Mouse (Mus musculus) NIH3T3 (cell line): ENCODE measurements around the gene Arhgef2.

Experiments used
- DNase-seq: peaks from one replicate; pipeline ENCODE4 v3.0.0-alpha.2; 2012; ENCODE audit warnings: low read depth

Arhgef2 gene

GRCm38 (mm10) chr3:88621537-88622112, 15.9 kb downstream of the Arhgef2 start:
- peak; percentile 82 for DNase-seq

DNA sequence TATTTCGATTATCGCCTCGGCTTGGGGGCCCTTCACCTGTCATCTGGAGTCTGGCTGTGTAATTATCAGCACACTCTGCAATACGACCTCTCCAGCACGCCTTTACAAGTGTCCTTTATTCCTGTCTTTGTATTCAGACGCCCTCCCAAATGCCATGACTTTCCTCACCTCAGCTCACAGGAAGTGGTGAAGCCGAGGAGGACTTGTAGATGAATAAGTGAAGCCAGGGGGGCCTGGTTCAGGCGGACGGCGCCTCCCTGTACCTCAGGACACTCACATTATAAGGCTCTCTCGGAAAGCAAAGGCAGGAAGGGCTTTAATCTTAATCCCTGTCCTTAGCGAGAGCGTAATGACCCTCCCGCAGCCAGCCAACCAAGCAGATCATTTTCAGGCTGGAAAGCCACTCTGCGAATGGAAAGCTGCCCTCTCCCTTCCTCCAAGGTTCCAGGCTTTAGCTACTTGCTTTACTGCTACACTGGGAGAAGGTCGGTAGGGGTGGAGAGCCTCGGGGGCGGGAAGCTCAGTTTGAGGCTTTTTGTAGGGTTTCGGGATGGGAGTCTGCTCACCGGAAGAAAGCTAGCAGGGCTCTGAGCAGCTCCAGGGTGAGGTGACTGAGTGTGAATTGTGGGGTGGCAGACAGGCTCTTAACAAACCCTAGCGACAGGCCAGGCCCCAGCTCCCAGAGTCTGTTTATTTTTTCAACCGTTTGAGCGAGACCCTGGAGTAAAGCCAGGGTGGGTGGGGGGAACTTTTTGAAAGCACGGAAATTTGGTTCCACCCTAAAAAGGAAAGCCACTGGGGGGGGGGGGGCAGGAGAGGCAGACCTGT, 16.6 kb downstream of the Arhgef2 start:
- peak; percentile 74 for DNase-seq

- DNase-seq: peak; percentile 65
Observed at GRCm38 (mm10) chr3:88622941-88623345, 17.2 kb downstream of the Arhgef2 start.

DNA sequence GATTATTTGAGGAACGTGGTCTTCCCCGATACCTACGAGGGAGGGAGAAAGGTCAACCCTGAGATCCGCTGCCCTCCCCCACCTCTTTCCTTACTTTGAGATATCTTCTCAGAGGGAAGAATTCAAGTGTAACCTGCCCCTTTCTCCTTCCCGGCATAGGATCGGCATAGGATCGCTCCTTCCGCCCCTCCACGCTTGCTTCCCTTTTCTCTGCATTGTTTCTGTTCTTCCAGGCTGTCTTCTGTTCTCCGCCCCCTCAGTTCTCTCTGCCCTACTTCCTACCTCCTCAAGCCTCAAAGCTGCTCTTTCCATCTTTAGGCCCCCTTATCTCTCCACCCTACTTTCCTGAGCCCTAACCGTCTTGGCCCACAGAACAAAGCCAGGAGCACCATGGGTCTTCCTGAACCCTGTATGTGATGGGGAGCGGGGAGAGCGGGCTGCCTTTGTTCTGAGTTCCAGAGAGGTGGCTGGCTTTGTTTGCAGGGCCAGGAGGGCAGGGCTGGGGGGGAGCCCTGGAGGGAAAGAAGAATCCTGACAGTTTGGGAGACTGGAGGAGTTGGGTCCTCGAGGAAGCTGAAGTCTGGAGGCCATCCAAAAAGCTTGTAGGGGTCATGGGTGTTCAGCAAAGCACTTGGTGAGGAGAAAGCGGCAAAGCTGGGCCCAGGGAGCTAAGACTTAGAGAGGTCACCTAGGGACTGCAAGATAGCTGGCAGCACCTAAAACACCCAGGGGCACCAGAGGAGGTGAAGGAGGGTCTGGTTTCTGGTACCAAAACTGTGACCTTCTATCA, 17.8 kb downstream of the Arhgef2 start:
- DNase-seq: peak; percentile 41

- DNase-seq: peak; percentile 27
Observed at GRCm38 (mm10) chr3:88624324-88624723, 18.6 kb downstream of the Arhgef2 start.

DNA sequence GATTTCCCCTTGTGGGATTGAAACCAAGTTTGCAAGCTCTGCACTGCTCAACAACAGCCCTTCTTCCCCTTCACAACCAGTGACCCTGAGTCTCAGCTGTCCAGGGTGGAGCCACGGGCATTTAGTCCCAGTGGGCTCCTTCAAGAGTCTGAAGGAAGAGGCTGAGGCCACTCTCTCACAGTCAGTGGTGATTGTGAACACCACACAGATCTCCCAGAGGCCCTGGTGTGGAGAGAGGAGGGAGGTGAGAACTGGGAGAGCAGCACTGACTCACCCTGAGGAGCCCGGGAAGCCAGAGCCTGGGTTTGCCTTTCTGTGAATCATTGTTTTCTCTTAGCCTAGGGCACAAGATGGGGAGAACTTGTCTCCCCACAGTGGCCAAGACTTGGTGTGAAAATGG, 19.2 kb downstream of the Arhgef2 start:
- peak; percentile 90 for DNase-seq

DNA sequence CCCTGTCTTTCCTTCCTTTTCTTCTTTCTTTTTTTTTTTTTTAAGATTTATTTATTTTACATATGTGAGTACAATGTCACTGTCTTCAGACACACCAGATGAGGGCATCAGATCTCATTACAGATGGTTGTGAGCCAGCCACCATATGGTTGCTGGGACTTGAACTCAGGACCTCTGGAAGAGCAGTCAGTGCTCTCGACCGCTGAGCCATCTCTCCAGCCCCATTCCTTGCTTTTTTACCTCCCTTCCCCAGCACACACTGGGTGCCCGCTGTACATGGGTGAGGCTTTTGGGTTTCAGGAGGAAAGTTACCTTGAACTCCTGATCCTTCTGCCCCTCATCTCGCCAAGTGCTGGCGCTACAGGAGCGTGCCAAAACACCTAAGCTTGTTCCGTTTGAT, 19.8 kb downstream of the Arhgef2 start:
- DNase-seq: no peak

GRCm38 (mm10) chr3:88626316-88626715, 20.6 kb downstream of the Arhgef2 start:
- no peak for DNase-seq

DNA sequence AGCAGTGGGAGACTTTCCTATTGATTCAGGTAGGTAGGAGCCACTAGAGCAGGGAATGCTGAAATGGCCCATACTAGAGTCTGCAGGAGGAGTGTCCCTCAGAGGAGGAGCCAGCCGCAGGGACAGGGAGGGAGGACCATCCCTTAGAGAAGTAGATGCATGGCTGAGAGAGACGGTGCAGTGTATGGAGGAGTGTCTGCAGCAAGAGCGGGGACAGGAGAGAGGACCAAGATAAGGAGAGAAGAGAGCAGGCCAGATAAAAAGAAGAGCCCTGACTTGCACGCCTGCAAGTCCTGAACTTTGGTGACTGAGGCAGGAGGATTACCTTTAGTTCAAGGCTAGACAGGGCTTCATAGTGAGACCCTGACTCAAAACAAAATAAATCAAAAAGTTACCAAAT, 21.3 kb downstream of the Arhgef2 start:
- no peak for DNase-seq

GRCm38 (mm10) chr3:88627535-88627934, 21.8 kb downstream of the Arhgef2 start:
- no peak for DNase-seq

- no peak for DNase-seq
Observed at GRCm38 (mm10) chr3:88628766-88629165, 23.0 kb downstream of the Arhgef2 start.

DNA sequence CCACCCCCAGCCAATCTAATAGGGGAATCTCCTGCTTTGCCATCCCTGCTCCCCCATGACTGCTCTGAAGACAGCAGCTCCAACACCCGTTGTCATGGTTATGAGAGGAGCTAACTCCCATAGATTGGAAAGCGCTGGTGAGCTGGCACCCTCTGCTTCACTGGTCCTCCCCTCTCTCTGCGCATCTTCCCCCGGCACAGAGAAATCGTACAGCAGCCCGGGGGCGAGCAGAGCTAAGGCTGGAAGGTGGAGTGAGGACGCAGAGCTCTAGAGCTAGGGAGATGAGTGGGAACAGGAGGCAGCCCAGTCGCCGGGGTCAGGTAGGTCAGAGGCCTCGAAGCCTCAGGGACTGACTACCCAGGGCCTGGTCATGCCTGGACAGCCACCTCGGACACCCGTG, 23.5 kb downstream of the Arhgef2 start:
- no peak for DNase-seq

GRCm38 (mm10) chr3:88630018-88630417, 24.3 kb downstream of the Arhgef2 start:
- DNase-seq: no peak

DNA sequence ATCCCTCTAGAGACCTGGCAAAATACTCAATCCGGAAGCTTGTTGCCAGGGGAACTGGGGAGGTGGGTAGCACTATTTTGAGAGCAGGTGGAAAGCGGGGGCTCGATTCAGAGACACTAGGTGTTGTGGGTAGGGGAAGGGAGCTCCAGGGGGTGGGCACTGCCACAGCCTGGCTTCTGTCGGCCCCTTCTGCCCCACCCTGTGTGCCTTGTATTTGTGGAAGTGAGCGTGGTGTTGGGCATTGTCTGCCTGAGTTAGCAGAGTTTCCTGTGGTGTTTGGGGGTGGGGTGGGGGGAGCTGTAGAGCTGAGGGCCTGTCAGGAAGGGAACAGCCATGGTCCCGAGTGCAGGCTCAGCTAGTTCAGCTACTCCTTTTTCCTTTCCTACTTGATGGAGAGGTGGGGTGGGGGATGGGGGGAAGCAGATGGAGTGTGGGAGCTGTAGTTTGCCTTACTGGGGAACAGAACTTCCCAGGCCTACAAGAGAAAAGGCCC, 25.1 kb downstream of the Arhgef2 start:
- DNase-seq: no peak

DNA sequence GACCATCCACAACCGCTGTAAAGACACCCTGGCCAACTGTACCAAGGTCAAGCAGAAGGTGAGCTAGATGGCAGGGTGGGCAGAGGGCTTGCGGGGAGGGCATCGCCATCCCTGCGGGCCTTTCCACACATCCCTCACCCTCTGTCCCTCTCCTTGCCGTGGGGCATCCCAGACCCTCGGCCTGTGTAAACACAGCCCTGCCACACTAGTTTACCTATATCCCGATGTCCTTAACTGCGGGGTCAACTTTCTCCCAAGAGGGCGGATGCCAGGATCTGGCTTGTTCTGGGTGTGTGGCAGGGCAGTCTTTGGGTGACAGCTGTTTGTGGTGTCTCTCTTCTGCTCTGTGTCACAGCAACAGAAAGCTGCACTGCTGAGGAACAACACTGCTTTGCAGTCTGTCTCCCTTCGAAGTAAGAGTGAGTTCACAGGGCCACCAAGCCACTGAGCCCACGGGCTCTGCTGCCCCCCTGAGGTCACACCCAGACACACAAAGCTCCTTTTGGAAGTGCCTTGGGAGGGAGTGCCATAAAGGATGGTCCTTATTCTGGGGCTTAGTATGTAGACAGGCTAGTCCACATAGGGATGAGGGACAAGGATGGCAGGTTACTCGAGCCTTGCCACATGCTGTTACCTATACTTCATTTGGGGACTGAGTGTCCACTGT, 26.3 kb downstream of the Arhgef2 start:
- peak; percentile 60 for DNase-seq

DNA sequence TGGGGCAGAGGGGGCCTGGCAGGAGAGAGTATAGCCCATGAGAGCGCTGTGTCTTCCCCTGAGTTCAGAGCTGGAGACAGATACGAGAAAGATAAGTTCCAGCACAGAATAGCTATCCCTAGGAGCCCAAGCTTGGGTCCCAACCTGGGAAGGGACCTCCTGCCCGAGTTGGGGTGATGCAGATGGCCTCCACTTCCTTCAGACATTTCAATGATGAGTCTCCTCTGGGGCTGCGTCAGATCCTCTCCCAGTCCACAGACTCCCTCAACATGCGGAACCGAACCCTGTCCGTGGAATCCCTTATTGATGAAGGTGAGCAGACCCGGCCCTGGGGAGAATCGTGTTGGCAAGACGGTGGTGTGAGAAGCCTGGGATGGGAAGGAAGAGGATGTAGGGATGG, 27.3 kb downstream of the Arhgef2 start:
- no peak for DNase-seq

GRCm38 (mm10) chr3:88635506-88636275, 29.9 kb downstream of the Arhgef2 start:
- no peak for DNase-seq

GRCm38 (mm10) chr3:88636555-88636986, 30.8 kb downstream of the Arhgef2 start:
- DNase-seq: no peak

GRCm38 (mm10) chr3:88637134-88637533, 31.4 kb downstream of the Arhgef2 start:
- DNase-seq: no peak

DNA sequence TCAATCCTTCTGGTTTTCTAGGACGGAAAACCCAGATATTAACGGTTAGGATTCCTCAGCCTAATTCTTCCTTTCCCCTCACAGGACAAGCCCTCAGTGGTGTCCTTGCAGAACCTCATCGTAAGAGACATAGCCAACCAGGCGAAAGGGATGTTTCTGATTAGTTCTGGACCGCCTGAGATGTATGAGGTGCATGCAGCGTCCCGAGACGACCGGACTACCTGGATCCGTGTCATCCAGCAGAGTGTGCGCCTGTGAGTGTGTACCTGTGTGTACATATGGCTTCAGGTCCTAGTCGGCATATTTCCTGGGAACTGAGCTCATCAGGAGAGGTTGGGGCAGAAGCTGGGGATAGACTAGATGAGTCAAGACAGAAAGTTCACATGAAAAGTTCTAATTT, 33.5 kb downstream of the Arhgef2 start:
- no peak for DNase-seq

DNA sequence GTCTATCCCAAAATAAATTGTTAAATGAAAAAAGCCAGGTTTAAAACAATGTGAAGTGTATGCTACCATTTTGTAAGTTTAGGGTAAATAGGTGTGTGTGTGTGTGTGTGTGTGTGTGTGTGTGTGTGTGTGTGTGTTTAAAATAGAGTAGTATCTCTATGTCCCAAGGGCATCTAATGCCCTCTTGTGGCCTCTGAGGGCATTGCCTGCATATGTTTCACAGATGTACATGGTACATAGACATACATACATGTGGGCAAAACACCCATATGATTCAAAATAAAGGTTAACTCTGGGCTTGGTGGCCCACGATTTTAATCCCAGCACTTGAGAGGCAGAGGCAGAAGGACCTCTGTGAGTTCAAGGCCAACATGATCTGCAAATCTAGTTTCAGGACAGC, 34.9 kb downstream of the Arhgef2 start:
- DNase-seq: peak; percentile 87
